Mouse (Mus musculus) liver, embryonic 15.5 days (tissue): ENCODE data around the gene Klrb1a. TPM values are rescaled to one million over a fixed set of nuclear protein-coding genes. Genes with fewer than 3 reads are reported as not detected.
A peak's percentile ranks its signal among the peaks of the same experiment; 100 is the strongest.

Experiments
- ATAC-seq: fragments of 200-750 bp; cut with Nextera tagmentation; 2 replicates; pipeline ENCODE4 v1.8.0; 2017; ENCODE audit warnings: moderate number of reproducible peaks, mild to moderate bottlenecking, moderate library complexity; ENCODE audit not compliant: insufficient read depth
- H3K27ac ChIP-seq: fragments of 300-500 bp; sonication (generic); replicated peaks from 2 replicates; pipeline ENCODE4 v1.5.1; 2015; ENCODE audit warnings: mild to moderate bottlenecking, inconsistent platforms
- H3K27me3 ChIP-seq: fragments of 300-500 bp; sonication (generic); 2 replicates; pipeline ENCODE4 v1.6.1; 2015; ENCODE audit warnings: mild to moderate bottlenecking, inconsistent platforms
- H3K36me3 ChIP-seq: fragments of 300-500 bp; sonication (generic); replicated peaks from 2 replicates; pipeline ENCODE4 v1.6.1; 2015; ENCODE audit warnings: moderate library complexity, mild to moderate bottlenecking, inconsistent platforms
- H3K4me1 ChIP-seq: fragments of 300-500 bp; sonication (generic); replicated peaks from 2 replicates; pipeline ENCODE4 v1.6.1; 2015; ENCODE audit warnings: inconsistent platforms
- H3K4me2 ChIP-seq: fragments of 300-500 bp; sonication (generic); 2 replicates; pipeline ENCODE4 v1.6.1; 2015; ENCODE audit warnings: moderate library complexity, mild to moderate bottlenecking, inconsistent platforms
- H3K4me3 ChIP-seq: fragments of 300-500 bp; sonication (generic); replicated peaks from 2 replicates; pipeline ENCODE4 v1.5.1; 2015; ENCODE audit warnings: mild to moderate bottlenecking, inconsistent platforms
- H3K9ac ChIP-seq: fragments of 300-500 bp; sonication (generic); 2 replicates; pipeline ENCODE4 v1.6.1; 2015; ENCODE audit warnings: moderate library complexity, mild to moderate bottlenecking, inconsistent platforms
- H3K9me3 ChIP-seq: fragments of 300-500 bp; sonication (generic); replicated peaks from 2 replicates; pipeline ENCODE4 v1.6.1; 2016; ENCODE audit warnings: inconsistent platforms
- WGBS: fragments of 180-500 bp; shearing (Covaris S2); methylation state at CpG from one replicate; pipeline ENCODE4 v1.1.7; 2015; ENCODE audit warnings: mixed read lengths; ENCODE audit not compliant: insufficient replicate concordance; 5-methylcytosine and 5-hydroxymethylcytosine counted together
- polyA plus RNA-seq: library from polyadenylated mRNA; unstranded; fragments of >200 nt; fragmentation: Nextera tagmentation; extraction: Ambion mirVana; gene quantifications from 2 replicates; pipeline ENCODE4 v1.2.1, GENCODE M21; 2015

Klrb1a gene
- polyA plus RNA-seq, 1 experiment from 2014 or later = 0.51 TPM

- 52% methylated on average over 4 of the region's 4 CpGs for WGBS
- Histone ChIP-seq H3K27ac (no peak overlapping the region), H3K27me3 (no peaks in the 10 kb centered on the region), H3K9ac (no peak overlapping the region), H3K9me3 (no peaks in the 10 kb centered on the region), H3K4me3 (no peak overlapping the region), H3K4me1 (no peaks in the 10 kb centered on the region), H3K4me2 (no peak overlapping the region), H3K36me3 (no peaks in the 10 kb centered on the region)
- ATAC-seq = no peak
Measured at GRCm38 (mm10) chr6:128599555-128599954, 23.8 kb downstream of the Klrb1a start.

GRCm38 (mm10) chr6:128598256-128599047 is 24.9 kb downstream of the Klrb1a start:
- Histone ChIP-seq H3K36me3 (no peaks in the 10 kb centered on the region), H3K9me3 (no peaks in the 10 kb centered on the region), H3K9ac (no peak overlapping the region), H3K4me2 (no peak overlapping the region), H3K4me3 (no peak overlapping the region), H3K4me1 (no peaks in the 10 kb centered on the region), H3K27me3 (no peaks in the 10 kb centered on the region), H3K27ac (no peak overlapping the region)
- no peak for ATAC-seq
- WGBS = 53% methylated on average over 2 of the region's 2 CpGs

- 40% methylated on average over 9 of the region's 9 CpGs for WGBS
- Histone ChIP-seq H3K27me3 (no peaks in the 10 kb centered on the region), H3K36me3 (no peaks in the 10 kb centered on the region), H3K4me3 (no peak overlapping the region), H3K4me1 (no peaks in the 10 kb centered on the region), H3K9ac (no peak overlapping the region), H3K9me3 (no peaks in the 10 kb centered on the region), H3K4me2 (peak overlapping the region; percentile 3; the same call in 1 of the 2 replicates), H3K27ac (0 out of 2 replicates have a peak overlapping the region, but pooled peaks have one; percentile 9)
- ATAC-seq = peak; percentile 78
Measured at GRCm38 (mm10) chr6:128597121-128597522, 26.2 kb downstream of the Klrb1a start.

- H3K27ac ChIP-seq = no peak overlapping the region
- ATAC-seq = no peak
- WGBS = 71% methylated on average over 9 of the region's 9 CpGs
- no peaks in the 10 kb centered on the region for H3K4me1 ChIP-seq
- H3K27me3 ChIP-seq = no peaks in the 10 kb centered on the region
- H3K4me3 ChIP-seq = no peak overlapping the region
- no peaks in the 10 kb centered on the region for H3K36me3 ChIP-seq
- H3K9ac ChIP-seq = no peak overlapping the region
- no peak overlapping the region for H3K4me2 ChIP-seq
- H3K9me3 ChIP-seq = no peaks in the 10 kb centered on the region
Measured at GRCm38 (mm10) chr6:128594651-128595050, 28.7 kb downstream of the Klrb1a start.

- Histone ChIP-seq H3K4me3 (no peak overlapping the region), H3K36me3 (no peaks in the 10 kb centered on the region), H3K4me1 (no peaks in the 10 kb centered on the region), H3K27ac (no peak overlapping the region), H3K4me2 (no peak overlapping the region), H3K9ac (no peak overlapping the region), H3K9me3 (no peaks in the 10 kb centered on the region), H3K27me3 (no peaks in the 10 kb centered on the region)
- ATAC-seq = no peak
- WGBS = 47% methylated on average over 4 of the region's 4 CpGs
Measured at GRCm38 (mm10) chr6:128589426-128589825, 33.9 kb downstream of the Klrb1a start.

DNA sequence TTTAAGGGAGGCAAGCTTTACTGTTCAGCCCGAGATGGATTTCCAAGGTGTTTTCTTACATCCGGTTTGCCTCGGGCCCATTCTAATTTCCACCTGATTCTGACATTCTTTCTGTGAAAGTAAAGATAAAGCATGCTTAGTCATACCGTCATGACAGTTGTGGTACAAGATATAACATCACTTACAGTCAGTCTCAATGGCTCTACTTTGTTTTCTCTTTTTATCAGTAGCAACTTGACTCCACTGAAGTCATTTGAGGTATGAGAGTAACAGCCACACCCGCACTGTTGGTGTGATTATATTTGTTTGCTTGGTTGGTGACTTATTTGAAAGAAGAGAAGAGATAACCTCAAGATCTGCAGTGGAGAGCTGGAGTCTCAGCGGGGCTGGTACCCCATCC is 35.7 kb downstream of the Klrb1a start:
- Histone ChIP-seq H3K9ac (no peak overlapping the region), H3K9me3 (no peaks in the 10 kb centered on the region), H3K4me1 (peaks cover 3% of the 10 kb centered on the region; the same call in 1 of the 2 replicates), H3K27me3 (no peaks in the 10 kb centered on the region), H3K4me3 (no peak overlapping the region), H3K4me2 (no peak overlapping the region), H3K36me3 (no peaks in the 10 kb centered on the region), H3K27ac (no peak overlapping the region)
- peak; percentile 56 for ATAC-seq
- WGBS = 36% methylated on average over 6 of the region's 6 CpGs

- Histone ChIP-seq H3K27me3 (no peaks in the 10 kb centered on the region), H3K4me1 (peaks cover 3% of the 10 kb centered on the region; the same call in 1 of the 2 replicates), H3K27ac (no peak overlapping the region), H3K36me3 (no peaks in the 10 kb centered on the region), H3K9me3 (no peaks in the 10 kb centered on the region), H3K4me2 (no peak overlapping the region), H3K4me3 (no peak overlapping the region), H3K9ac (no peak overlapping the region)
- WGBS = 56% methylated on average over 11 of the region's 11 CpGs
- no peak for ATAC-seq
Measured at GRCm38 (mm10) chr6:128585642-128586245, 37.6 kb downstream of the Klrb1a start.

GRCm38 (mm10) chr6:128584070-128584660 is 39.2 kb downstream of the Klrb1a start:
- Histone ChIP-seq H3K4me2 (no peak overlapping the region), H3K36me3 (no peaks in the 10 kb centered on the region), H3K9ac (no peak overlapping the region), H3K9me3 (no peaks in the 10 kb centered on the region), H3K4me1 (peaks cover 3% of the 10 kb centered on the region; the same call in 1 of the 2 replicates), H3K27me3 (no peaks in the 10 kb centered on the region), H3K4me3 (no peak overlapping the region), H3K27ac (no peak overlapping the region)
- WGBS = 19% methylated on average over 10 of the region's 10 CpGs
- ATAC-seq = no peak

GRCm38 (mm10) chr6:128581508-128581907 is 41.8 kb downstream of the Klrb1a start, which contains the start of gene A2ml1:
Gene A2ml1, minus strand, starts transcription at chr6:128581608.
- Histone ChIP-seq H3K9me3 (no peaks in the 10 kb centered on the region), H3K4me1 (peaks cover 3% of the 10 kb centered on the region; the same call in 1 of the 2 replicates), H3K4me2 (no peak within 1 kb of the TSS), H3K27me3 (no peaks in the 10 kb centered on the region), H3K36me3 (no peaks in the 10 kb centered on the region), H3K4me3 (no peak within 1 kb of the TSS), H3K27ac (no peak within 1 kb of the TSS), H3K9ac (no peak within 1 kb of the TSS)
- 50% methylated on average over 11 of the region's 11 CpGs for WGBS
- no peak for ATAC-seq

- Histone ChIP-seq H3K9ac (no peak overlapping the region), H3K27me3 (no peaks in the 10 kb centered on the region), H3K9me3 (no peaks in the 10 kb centered on the region), H3K36me3 (no peaks in the 10 kb centered on the region), H3K27ac (no peak overlapping the region), H3K4me3 (no peak overlapping the region), H3K4me1 (no peaks in the 10 kb centered on the region), H3K4me2 (no peak overlapping the region)
- no peak for ATAC-seq
- WGBS = 60% methylated on average over 9 of the region's 9 CpGs
Measured at GRCm38 (mm10) chr6:128577301-128577700, 46.0 kb downstream of the Klrb1a start.

DNA sequence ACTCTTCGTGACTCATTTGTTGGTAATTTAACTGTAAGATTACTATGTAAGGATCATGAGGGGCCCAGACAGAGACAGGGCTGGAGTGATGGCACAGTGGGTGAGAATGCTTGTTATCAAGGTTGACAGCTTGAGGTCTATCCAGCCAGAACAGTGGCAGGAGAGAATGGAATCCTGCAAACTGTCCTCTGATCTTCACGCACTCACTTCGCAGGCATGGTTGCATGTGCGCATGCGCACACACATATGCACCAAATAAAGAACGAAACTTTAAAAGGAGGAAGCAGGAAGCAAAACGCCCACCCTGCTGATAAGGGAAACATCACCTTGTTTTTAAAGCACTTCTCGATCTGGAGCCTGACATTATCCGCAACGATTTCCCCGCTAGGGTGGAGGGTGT is 56.7 kb downstream of the Klrb1a start:
- Histone ChIP-seq H3K9me3 (no peaks in the 10 kb centered on the region), H3K27me3 (no peaks in the 10 kb centered on the region), H3K4me3 (no peak overlapping the region), H3K9ac (no peak overlapping the region), H3K27ac (no peak overlapping the region), H3K36me3 (no peaks in the 10 kb centered on the region), H3K4me1 (no peaks in the 10 kb centered on the region), H3K4me2 (no peak overlapping the region)
- WGBS = 70% methylated on average over 11 of the region's 11 CpGs
- no peak for ATAC-seq
